ENCODE assay signal across 21 mouse cellular contexts in the genomic region with DNA sequence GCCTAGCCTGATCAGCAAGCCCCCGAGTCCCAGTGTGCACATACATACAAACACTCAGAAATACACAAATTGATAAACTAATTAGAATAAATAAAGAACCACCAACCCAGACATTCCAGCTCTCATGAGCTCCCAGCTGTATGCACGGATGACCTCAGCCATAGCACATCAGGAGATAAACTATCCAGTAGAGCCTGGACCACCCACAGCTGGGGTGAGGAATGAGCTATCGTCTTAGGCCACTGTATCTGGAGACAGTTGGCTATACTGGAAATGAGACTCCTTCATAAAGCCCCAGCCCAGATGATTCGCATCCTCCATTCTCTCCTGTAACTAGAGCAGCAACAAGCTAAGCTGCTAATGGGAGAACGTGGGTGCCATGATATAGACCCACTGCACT. TPM values are rescaled to one million over a fixed set of nuclear protein-coding genes. Genes with fewer than 3 reads are reported as not detected.
"Had no signal": no experiment of that assay in that cellular context is flagged by ENCODE, and none has a peak within 500 bp of the region (broad histone marks: within the 10 kb centered on the region; RNA-seq: fewer than 3 reads in every experiment).

No protein-coding gene starts in this region.

- H3K9me3 ChIP-seq: liver, embryonic 13.5 days; liver, embryonic 15.5 days; megakaryocyte, embryonic 14.5 days; midbrain, embryonic 13.5 days; midbrain, embryonic 15.5 days; neural tube, embryonic 12.5 days; stomach, embryonic 15.5 days had no signal

- H3K4me1 ChIP-seq: liver, embryonic 13.5 days; midbrain, embryonic 13.5 days; midbrain, embryonic 15.5 days; neural tube, embryonic 12.5 days had no signal

- H3K27me3 ChIP-seq: midbrain, embryonic 13.5 days; midbrain, embryonic 15.5 days; neural tube, embryonic 12.5 days; stomach, embryonic 15.5 days had no signal

- H3K27ac ChIP-seq: liver, embryonic 13.5 days; liver, embryonic 15.5 days; macrophage; midbrain, embryonic 13.5 days; midbrain, embryonic 15.5 days; neural tube, embryonic 12.5 days; stomach, embryonic 15.5 days had no signal

- H3K36me3 ChIP-seq: liver, embryonic 13.5 days; liver, embryonic 15.5 days; midbrain, embryonic 13.5 days; midbrain, embryonic 15.5 days; neural tube, embryonic 12.5 days; stomach, embryonic 15.5 days had no signal

- DNase-seq: liver, embryonic 13.5 days; liver, postnatal 0 days; lung, postnatal 10 days; right cerebral cortex, postnatal 14 days; thymus, adult 2 months; thymus, postnatal 25 days; thymus, postnatal 4 days had no signal

- ATAC-seq: liver, postnatal 0 days; midbrain, embryonic 13.5 days; midbrain, embryonic 15.5 days had no signal

- H3K9ac ChIP-seq: liver, embryonic 13.5 days; liver, embryonic 15.5 days; liver, postnatal 0 days; midbrain, embryonic 13.5 days; midbrain, embryonic 15.5 days; neural tube, embryonic 12.5 days; stomach, embryonic 15.5 days had no signal

- H3K4me3 ChIP-seq: liver, embryonic 13.5 days; liver, embryonic 15.5 days; megakaryocyte, embryonic 14.5 days; midbrain, embryonic 13.5 days; midbrain, embryonic 15.5 days; neural tube, embryonic 12.5 days; stomach, embryonic 15.5 days had no signal

- H3K4me2 ChIP-seq: liver, embryonic 13.5 days; liver, embryonic 15.5 days; midbrain, embryonic 11.5 days; midbrain, embryonic 13.5 days; midbrain, embryonic 15.5 days; neural tube, embryonic 12.5 days; stomach, embryonic 15.5 days had no signal

RNA-seq across cellular contexts. Expression of a gene that starts 10.9 kb away (rescaled TPM):
- polyA plus RNA-seq: macrophage had no signal

RNA-seq across cellular contexts. Expression of a gene that starts 19.7 kb away (rescaled TPM):
- polyA plus RNA-seq: liver, embryonic 13.5 days; liver, embryonic 15.5 days; liver, postnatal 0 days; lung, embryonic 16.5 days; macrophage; midbrain, embryonic 11.5 days; midbrain, embryonic 13.5 days; midbrain, embryonic 15.5 days; midbrain, postnatal 0 days; neural tube, embryonic 12.5 days; neural tube, embryonic 14.5 days; spleen, adult 2 months; stomach, embryonic 15.5 days; thymus, adult 2 months; urinary bladder, adult 2 months had no signal

RNA-seq across cellular contexts. Expression of a gene that starts 36.5 kb away (rescaled TPM):
- polyA plus RNA-seq: liver, embryonic 13.5 days; liver, embryonic 15.5 days; liver, postnatal 0 days; lung, embryonic 16.5 days; macrophage; midbrain, embryonic 11.5 days; midbrain, embryonic 13.5 days; midbrain, embryonic 15.5 days; midbrain, postnatal 0 days; neural tube, embryonic 12.5 days; neural tube, embryonic 14.5 days; spleen, adult 2 months; stomach, embryonic 15.5 days; testis, adult 2 months; thymus, adult 2 months; urinary bladder, adult 2 months had no signal
